Mouse (Mus musculus) thymus, postnatal 25 days (tissue): ENCODE data around the gene Lss.

Experiments used
- DNase-seq: peaks from one replicate; pipeline ENCODE4 v3.0.0; 2022

Gene Lss

DNA sequence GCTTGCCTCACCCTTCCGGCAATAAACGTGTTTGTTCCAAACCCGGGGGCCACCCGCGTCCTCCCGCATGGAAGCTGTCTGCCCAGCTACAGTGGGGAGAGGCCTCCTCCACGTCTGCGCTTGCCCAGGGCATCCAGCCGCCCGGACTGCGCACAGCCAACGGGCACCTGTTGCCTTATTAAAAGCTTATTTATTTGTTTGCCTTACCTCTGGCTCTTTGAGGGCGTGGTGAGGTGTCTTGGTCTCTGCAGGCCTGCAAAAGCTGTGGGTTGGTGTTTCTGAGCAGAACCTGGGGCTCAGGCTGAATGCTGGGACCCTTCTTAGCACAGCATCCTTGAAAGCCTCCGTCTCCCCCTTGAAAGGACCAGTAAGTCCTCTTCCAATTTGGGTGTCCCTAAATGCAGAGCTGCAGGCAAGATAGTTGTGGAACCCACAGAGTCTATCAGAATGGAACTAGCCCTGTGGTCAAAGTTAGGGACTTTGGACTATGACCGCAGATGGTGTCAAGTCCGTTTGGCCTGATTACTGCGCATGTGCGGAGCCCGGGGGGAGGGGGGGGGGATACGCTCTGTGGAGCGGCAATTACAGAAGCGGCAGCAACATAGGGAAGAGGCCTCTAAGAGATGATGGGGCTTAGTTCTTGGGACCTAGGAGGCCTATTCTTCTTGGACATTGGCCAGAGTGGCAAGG is 38.8 kb downstream of the Lss start:
- no peak for DNase-seq

- no peak for DNase-seq
Observed at GRCm38 (mm10) chr10:76571070-76571469, 39.7 kb downstream of the Lss start.

GRCm38 (mm10) chr10:76572151-76572550 is 40.8 kb downstream of the Lss start:
- no peak for DNase-seq

DNA sequence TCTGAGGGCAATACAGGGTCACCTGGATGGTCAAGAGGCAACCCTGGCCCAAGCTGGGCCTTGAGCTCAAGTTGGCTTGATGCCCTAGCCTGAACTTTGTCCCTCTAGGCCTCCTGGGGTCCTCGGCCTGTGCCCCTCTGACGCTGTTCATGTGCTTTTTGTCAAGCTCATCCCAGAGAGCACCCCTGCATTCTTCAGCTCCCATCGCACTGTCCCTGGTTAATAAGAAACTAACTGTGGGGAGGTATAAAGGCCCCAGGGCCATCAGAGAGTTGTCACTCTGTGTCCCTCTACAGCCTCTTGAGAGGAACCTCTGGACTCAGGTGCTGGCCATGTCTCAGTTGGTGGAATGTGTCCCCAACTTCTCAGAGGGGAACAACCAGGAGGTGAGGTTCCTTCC is 44.0 kb downstream of the Lss start, which contains the start of gene Ftcd:
Gene Ftcd, plus strand, starts transcription at position 275 of the 400 bp plus-strand sequence.
- DNase-seq = no peak

GRCm38 (mm10) chr10:76576920-76577319 is 45.5 kb downstream of the Lss start:
- DNase-seq = no peak

DNA sequence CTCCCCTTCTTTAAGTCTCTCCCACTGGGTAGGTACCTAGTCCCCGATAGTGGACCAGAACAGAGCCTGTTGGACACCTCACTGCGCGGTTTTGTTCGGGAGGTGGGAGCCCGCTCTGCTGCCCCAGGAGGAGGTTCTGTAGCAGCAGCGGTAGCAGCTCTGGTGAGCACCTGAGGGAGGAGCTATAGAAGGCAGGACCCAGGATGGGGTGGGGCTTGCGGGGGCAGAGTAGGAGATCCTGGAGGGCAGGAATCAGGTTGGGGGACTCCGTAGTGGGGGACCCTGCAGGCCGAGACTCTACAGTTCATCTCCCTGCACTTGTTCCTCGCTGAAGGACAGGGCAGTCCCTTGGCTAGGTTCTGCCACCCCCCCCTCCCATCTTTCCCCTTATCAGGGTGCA is 52.8 kb downstream of the Lss start:
- DNase-seq = no peak

- no peak for DNase-seq
Observed at GRCm38 (mm10) chr10:76586190-76586589, 54.8 kb downstream of the Lss start.

DNA sequence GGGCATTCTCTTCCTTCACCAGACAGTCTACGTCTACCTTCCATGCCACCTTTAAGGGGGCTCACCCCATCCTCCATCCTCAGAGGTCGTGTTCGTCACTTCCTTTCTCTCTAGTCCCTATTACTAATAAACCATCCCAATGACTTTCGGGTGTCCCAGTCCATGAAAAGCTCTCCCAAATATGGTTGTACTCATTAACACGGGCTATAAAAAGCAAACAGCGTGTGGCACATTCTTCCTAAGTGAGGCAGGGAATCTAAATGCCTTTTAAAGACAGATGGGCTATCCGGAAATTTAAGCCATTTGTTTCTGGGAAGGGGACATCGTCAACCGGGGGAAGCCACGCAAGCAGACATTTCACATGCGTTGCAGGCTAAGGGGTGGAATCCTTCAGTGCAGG is 58.8 kb downstream of the Lss start:
- no peak for DNase-seq

GRCm38 (mm10) chr10:76596338-76596737 is 65.0 kb downstream of the Lss start:
- no peak for DNase-seq

DNA sequence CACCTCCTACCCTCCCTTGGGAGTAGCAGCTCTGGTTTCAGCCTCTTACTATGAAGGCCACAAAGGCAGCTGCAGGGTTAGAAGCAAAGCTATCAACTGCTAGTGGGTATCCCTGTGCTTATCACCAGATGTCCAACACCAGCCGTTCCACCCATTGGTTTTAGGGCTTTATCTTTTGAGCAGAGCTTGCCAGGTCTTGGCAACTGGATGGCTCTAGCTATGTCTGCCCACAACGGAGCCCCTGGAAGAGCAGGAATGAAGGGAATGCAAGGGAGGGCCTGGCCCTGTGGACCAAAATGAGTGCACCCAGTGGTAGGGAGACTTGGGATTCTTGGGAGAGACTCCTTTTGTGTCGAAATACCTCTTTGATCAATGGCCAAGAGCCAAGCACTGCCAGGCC is 71.3 kb downstream of the Lss start:
- no peak for DNase-seq
